Mouse (Mus musculus) MEL (cell line): ENCODE data around the gene Pcca. TPM values are rescaled to one million over a fixed set of nuclear protein-coding genes. Genes with fewer than 3 reads are reported as not detected.

Experiments used
- DNase-seq: peaks from one replicate; pipeline ENCODE4 v3.0.0; 2011; ENCODE audit warnings: low read depth, low spot score
- H3K27ac ChIP-seq: 2 replicates; pipeline ENCODE4 v1.5.1; 2012; ENCODE audit warnings: low read depth, mild to moderate bottlenecking, control low read depth, low read length, moderate library complexity; ENCODE audit not compliant: control insufficient read depth
- H3K27me3 ChIP-seq, 2 experiments: fragments of 150-350 bp in 1 of 2; sonication (generic) in 1 of 2; 2 replicates each; pipeline ENCODE4 v1.6.1; 2012; ENCODE audit warnings: low read length in 2 of 2, mild to moderate bottlenecking in 2 of 2, improper control_type of control experiment in 1 of 2, moderate library complexity in 1 of 2; ENCODE audit not compliant: insufficient read depth in 2 of 2, control insufficient read depth in 1 of 2
- H3K36me3 ChIP-seq, 2 experiments: 2 replicates each; pipeline ENCODE4 v1.6.1; 2012 to 2014; ENCODE audit warnings: low read length in 2 of 2, improper control_type of control experiment in 1 of 2, inconsistent platforms in 1 of 2, mild to moderate bottlenecking in 1 of 2; ENCODE audit not compliant: insufficient read depth in 2 of 2, control insufficient read depth in 1 of 2
- H3K4me1 ChIP-seq, 2 experiments: fragments of 150-350 bp in 1 of 2; sonication (generic) in 1 of 2; 2 replicates each; pipeline ENCODE4 v1.6.1; 2012; ENCODE audit warnings: low read length in 2 of 2, improper control_type of control experiment in 1 of 2, mild to moderate bottlenecking in 1 of 2; ENCODE audit not compliant: insufficient read depth in 2 of 2, control insufficient read depth in 1 of 2
- H3K4me3 ChIP-seq, 2 experiments: fragments of 150-350 bp in 1 of 2; sonication (generic) in 1 of 2; 2 replicates each; pipeline ENCODE4 v1.5.1; 2012; ENCODE audit warnings: low read depth in 2 of 2, low read length in 2 of 2, mild to moderate bottlenecking in 2 of 2, moderate library complexity in 2 of 2, control low read depth in 1 of 2, improper control_type of control experiment in 1 of 2; ENCODE audit not compliant: control insufficient read depth in 1 of 2, insufficient read depth in 1 of 2
- H3K79me2 ChIP-seq: 2 replicates; pipeline ENCODE4 v1.6.1; 2012; ENCODE audit warnings: mild to moderate bottlenecking, low read length, moderate library complexity; ENCODE audit not compliant: control insufficient read depth, poor library complexity, insufficient read depth
- H3K9ac ChIP-seq: 2 replicates; pipeline ENCODE4 v1.6.1; 2012; ENCODE audit warnings: low read depth, mild to moderate bottlenecking, control low read depth, low read length, moderate library complexity; ENCODE audit not compliant: control insufficient read depth, poor library complexity, severe bottlenecking
- H3K9me3 ChIP-seq: fragments of 150-350 bp; sonication (generic); replicated peaks from 2 replicates; pipeline ENCODE4 v1.6.1; 2012; ENCODE audit warnings: mild to moderate bottlenecking, low read length, improper control_type of control experiment, moderate library complexity; ENCODE audit not compliant: insufficient read depth
- BHLHE40 ChIP-seq: IDR thresholded peaks from 2 replicates; pipeline ENCODE4 v1.6.1; 2012; ENCODE audit warnings: low read depth, mild to moderate bottlenecking, inconsistent platforms, low read length, improper control_type of control experiment, borderline replicate concordance
- CHD2 ChIP-seq: IDR thresholded peaks from 2 replicates; pipeline ENCODE4 v1.6.1; 2011; ENCODE audit warnings: low read length, improper control_type of control experiment
- CTCF ChIP-seq, 3 experiments: IDR thresholded peaks in 2 of 3; conservative IDR thresholded peaks in 1 of 3; 2 replicates each; pipeline ENCODE4 v1.5.1; 2011 to 2012; ENCODE audit warnings: low read length in 3 of 3, low read depth in 2 of 3, mild to moderate bottlenecking in 2 of 3, improper control_type of control experiment in 1 of 3, inconsistent platforms in 1 of 3, mixed read lengths in 1 of 3, moderate library complexity in 1 of 3; ENCODE audit not compliant: control insufficient read depth in 1 of 3, insufficient read depth in 1 of 3, poor library complexity in 1 of 3, severe bottlenecking in 1 of 3
- E2F4 ChIP-seq: IDR thresholded peaks from 2 replicates; pipeline ENCODE4 v1.6.1; 2011; ENCODE audit warnings: low read depth, low read length, improper control_type of control experiment, borderline replicate concordance
- EP300 ChIP-seq, 2 experiments: IDR thresholded peaks; 2 replicates each; pipeline ENCODE4 v1.6.1; 2011; ENCODE audit warnings: improper control_type of control experiment in 2 of 2, low read length in 2 of 2, low read depth in 1 of 2, mild to moderate bottlenecking in 1 of 2
- ETS1 ChIP-seq: IDR thresholded peaks from 2 replicates; pipeline ENCODE4 v1.6.1; 2012; ENCODE audit warnings: low read depth, mild to moderate bottlenecking, inconsistent platforms, low read length, improper control_type of control experiment, moderate library complexity
- GABPA ChIP-seq: IDR thresholded peaks from 2 replicates; pipeline ENCODE4 v1.6.1; 2012; ENCODE audit warnings: low read depth, mild to moderate bottlenecking, inconsistent platforms, low read length, improper control_type of control experiment, moderate library complexity
- HCFC1 ChIP-seq: IDR thresholded peaks from 2 replicates; pipeline ENCODE4 v1.6.1; 2012; ENCODE audit warnings: low read depth, mild to moderate bottlenecking, inconsistent platforms, low read length, improper control_type of control experiment, moderate library complexity
- JUND ChIP-seq: IDR thresholded peaks from 2 replicates; pipeline ENCODE4 v1.6.1; 2011; ENCODE audit warnings: low read depth, mild to moderate bottlenecking, improper control_type of control experiment, low read length
- MYB ChIP-seq: IDR thresholded peaks from 2 replicates; pipeline ENCODE4 v1.6.1; 2011; ENCODE audit warnings: mild to moderate bottlenecking, low read depth, low read length, improper control_type of control experiment
- MYC ChIP-seq: IDR thresholded peaks from 2 replicates; pipeline ENCODE4 v1.6.1; 2011; ENCODE audit warnings: low read depth, mild to moderate bottlenecking, low read length, improper control_type of control experiment, moderate library complexity
- NELFE ChIP-seq: IDR thresholded peaks from 2 replicates; pipeline ENCODE4 v1.6.1; 2011; ENCODE audit warnings: low read depth, low read length, improper control_type of control experiment
- POLR2A ChIP-seq, 2 experiments: IDR thresholded peaks; 2 replicates each; pipeline ENCODE4 v1.6.1; 2011 to 2012; ENCODE audit warnings: low read length in 2 of 2, mild to moderate bottlenecking in 2 of 2, control low read depth in 1 of 2, improper control_type of control experiment in 1 of 2, low read depth in 1 of 2, moderate library complexity in 1 of 2; ENCODE audit not compliant: control insufficient read depth in 1 of 2, insufficient read depth in 1 of 2, poor library complexity in 1 of 2
- POLR2AphosphoS2 ChIP-seq: IDR thresholded peaks from 2 replicates; pipeline ENCODE4 v1.6.1; 2011; ENCODE audit warnings: low read length, improper control_type of control experiment
- RAD21 ChIP-seq: IDR thresholded peaks from 2 replicates; pipeline ENCODE4 v1.6.1; 2011; ENCODE audit warnings: mild to moderate bottlenecking, low read depth, low read length, improper control_type of control experiment
- RCOR1 ChIP-seq: IDR thresholded peaks from 2 replicates; pipeline ENCODE4 v1.6.1; 2012; ENCODE audit warnings: low read depth, mild to moderate bottlenecking, inconsistent platforms, low read length, improper control_type of control experiment
- SIN3A ChIP-seq: IDR thresholded peaks from 2 replicates; pipeline ENCODE4 v1.6.1; 2012; ENCODE audit warnings: low read length, improper control_type of control experiment, inconsistent platforms
- SMC3 ChIP-seq: IDR thresholded peaks from 2 replicates; pipeline ENCODE4 v1.6.1; 2011; ENCODE audit warnings: low read depth, low read length, improper control_type of control experiment
- TAL1 ChIP-seq: IDR thresholded peaks from 2 replicates; pipeline ENCODE4 v1.6.1; 2012; ENCODE audit warnings: mild to moderate bottlenecking, inconsistent platforms, low read length, moderate library complexity, mixed read lengths
- TBP ChIP-seq: IDR thresholded peaks from 2 replicates; pipeline ENCODE4 v1.8.0; 2011; ENCODE audit warnings: low read depth, low read length, improper control_type of control experiment
- USF2 ChIP-seq, 2 experiments: IDR thresholded peaks; 2 replicates each; pipeline ENCODE4 v1.6.1; 2011 to 2012; ENCODE audit warnings: improper control_type of control experiment in 2 of 2, low read length in 2 of 2, borderline replicate concordance in 1 of 2, inconsistent platforms in 1 of 2, low read depth in 1 of 2, mild to moderate bottlenecking in 1 of 2; ENCODE audit not compliant: insufficient read depth in 1 of 2
- ZC3H11A ChIP-seq: IDR thresholded peaks from 2 replicates; pipeline ENCODE4 v1.6.1; 2012; ENCODE audit warnings: low read depth, mild to moderate bottlenecking, inconsistent platforms, low read length, improper control_type of control experiment
- ZKSCAN1 ChIP-seq: IDR thresholded peaks from 2 replicates; pipeline ENCODE4 v1.6.1; 2012; ENCODE audit warnings: low read depth, mild to moderate bottlenecking, inconsistent platforms, low read length, improper control_type of control experiment, moderate library complexity
- ZNF384 ChIP-seq: IDR thresholded peaks from 2 replicates; pipeline ENCODE4 v1.6.1; 2012; ENCODE audit warnings: low read depth, mild to moderate bottlenecking, inconsistent platforms, low read length, improper control_type of control experiment
- polyA plus RNA-seq, 2 experiments: library from polyadenylated mRNA; stranded (reverse) in 1 of 2; unstranded in 1 of 2; fragments of >175 nt in 1 of 2; fragments of >200 nt in 1 of 2; gene quantifications; 2 replicates each; pipeline versions ENCODE4 v1.2.1 to v1.2.4; 2012; ENCODE audit warnings: low replicate concordance in 2 of 2, low read depth in 1 of 2; ENCODE audit not compliant: insufficient read length in 2 of 2, insufficient read depth in 1 of 2, missing spikeins in 1 of 2
- total RNA-seq: library from RNA; depleted of rRNA; stranded (reverse); fragments of 300-350 nt; gene quantifications from 2 replicates; pipeline ENCODE4 v1.2.3, GENCODE M21; 2012

Gene Pcca
- total and polyA plus RNA-seq, 3 experiments: 21.2 to 22.7 TPM; not detected in 1

DNA sequence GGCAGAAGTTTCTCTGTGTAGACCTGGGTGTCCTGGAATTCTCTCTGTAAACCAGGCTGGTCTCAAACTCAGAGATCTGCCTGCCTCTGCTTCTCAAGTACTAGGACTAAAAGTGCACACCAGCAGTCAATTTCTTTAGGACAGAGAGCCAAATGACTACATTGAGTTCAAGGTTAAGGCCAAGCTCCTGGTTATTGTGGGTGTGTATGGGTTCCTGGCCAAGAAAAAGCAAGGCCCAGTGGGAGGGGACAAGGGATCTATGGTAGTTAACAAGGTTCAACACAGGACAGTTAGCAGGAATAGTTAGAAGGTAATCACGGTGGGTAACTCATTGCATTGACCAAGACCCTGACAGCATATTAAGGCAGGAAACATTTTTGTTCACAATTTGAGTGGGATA, 370.9 kb downstream of the Pcca start:
- no peak for TF ChIP-seq ZNF384
- no peak for TF ChIP-seq MYC
- TF ChIP-seq EP300 (IDR thresholded peaks at IDR 0.05; ENCODE audit: low read depth in 1 of 2, low read length in 2 of 2): no peak
- no peak for TF ChIP-seq ETS1
- no peak for TF ChIP-seq JUND
- no peak for TF ChIP-seq SIN3A
- TF ChIP-seq SMC3: no peak
- no peak for TF ChIP-seq RAD21
- no peak for TF ChIP-seq GABPA
- TF ChIP-seq CTCF (IDR thresholded peaks at IDR 0.05 in 2 of 3, conservative IDR thresholded peaks at IDR 0.05 in 1 of 3; ENCODE audit: control insufficient read depth in 1 of 3, insufficient read depth in 1 of 3, low read depth in 2 of 3, low read length in 3 of 3, poor library complexity in 1 of 3, severe bottlenecking in 1 of 3): no peak
- TF ChIP-seq POLR2AphosphoS2: no peak
- TF ChIP-seq CHD2: no peak
- TF ChIP-seq ZKSCAN1: no peak
- no peak for TF ChIP-seq E2F4
- no peak for TF ChIP-seq USF2 (IDR thresholded peaks at IDR 0.05; ENCODE audit: borderline replicate concordance in 1 of 2, insufficient read depth in 1 of 2, low read depth in 1 of 2, low read length in 2 of 2)
- no peak for TF ChIP-seq TBP
- Histone ChIP-seq H3K4me3 (no peak overlapping the region), H3K79me2 (peaks cover 9% of the 10 kb centered on the region; the same call in 1 of the 2 replicates), H3K27ac (no peak overlapping the region), H3K9ac (no peak overlapping the region), H3K9me3 (no peaks in the 10 kb centered on the region), H3K4me1 (no peaks in the 10 kb centered on the region; a peak in 2 of 4 replicates), H3K36me3 (peaks cover 2 to 6% of the 10 kb centered on the region in 2 experiments), H3K27me3 (no peaks in the 10 kb centered on the region)
- DNase-seq: no peak

DNA sequence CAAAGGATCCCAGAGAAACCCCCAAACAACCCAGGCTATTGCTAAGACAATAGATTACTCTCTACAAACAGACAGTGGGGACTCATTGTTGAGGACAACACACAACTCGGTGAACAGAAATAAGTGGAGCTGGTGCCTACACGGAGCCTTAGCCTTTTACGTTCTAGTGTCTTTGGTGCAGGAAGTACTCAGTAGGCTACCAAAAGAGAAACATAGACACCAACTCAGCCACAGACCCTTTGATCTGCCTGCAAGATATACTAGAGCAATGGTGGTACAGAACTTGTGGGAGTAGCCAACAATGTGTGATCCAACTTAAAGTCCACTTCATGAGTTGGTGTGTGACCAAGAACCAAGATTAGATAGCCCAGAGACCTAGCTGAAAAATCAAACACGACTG, 374.0 kb downstream of the Pcca start:
- Histone ChIP-seq H3K9me3 (no peaks in the 10 kb centered on the region), H3K4me1 (peaks cover 2 to 7% of the 10 kb centered on the region in 2 experiments; a peak in 3 of 4 replicates), H3K36me3 (peaks cover 2 to 18% of the 10 kb centered on the region in 2 experiments), H3K79me2 (peaks cover 21% of the 10 kb centered on the region), H3K9ac (no peak overlapping the region), H3K27ac (no peak overlapping the region), H3K27me3 (no peaks in the 10 kb centered on the region), H3K4me3 (no peak overlapping the region)
- TF ChIP-seq SMC3 (no peak), NELFE (no peak), MYC (no peak), ZKSCAN1 (no peak), POLR2A (IDR thresholded peaks at IDR 0.05; ENCODE audit: control insufficient read depth in 1 of 2, insufficient read depth in 1 of 2, low read depth in 1 of 2, low read length in 2 of 2, poor library complexity in 1 of 2) (no peak), RCOR1 (no peak), E2F4 (no peak), MYB (no peak), TAL1 (no peak), HCFC1 (no peak), ZNF384 (no peak), SIN3A (no peak), CHD2 (no peak), CTCF (IDR thresholded peaks at IDR 0.05 in 2 of 3, conservative IDR thresholded peaks at IDR 0.05 in 1 of 3; ENCODE audit: control insufficient read depth in 1 of 3, insufficient read depth in 1 of 3, low read depth in 2 of 3, low read length in 3 of 3, poor library complexity in 1 of 3, severe bottlenecking in 1 of 3) (no peak), ZC3H11A (no peak), BHLHE40 (no peak), RAD21 (no peak)
- DNase-seq: no peak
